Mouse (Mus musculus): ENCODE results near the gene Dlgap1. TPM values are rescaled to one million over a fixed set of nuclear protein-coding genes. Genes with fewer than 3 reads are reported as not detected.

The Dlgap1 gene
- 44.7 TPM for polyA plus RNA-seq (2014; fragmentation: Illumina TruSeq; extraction: RNeasy Lipid Tissue Mini Kit (QIAGEN cat#74804); ENCODE audit: low read depth, low replicate concordance)

DNA sequence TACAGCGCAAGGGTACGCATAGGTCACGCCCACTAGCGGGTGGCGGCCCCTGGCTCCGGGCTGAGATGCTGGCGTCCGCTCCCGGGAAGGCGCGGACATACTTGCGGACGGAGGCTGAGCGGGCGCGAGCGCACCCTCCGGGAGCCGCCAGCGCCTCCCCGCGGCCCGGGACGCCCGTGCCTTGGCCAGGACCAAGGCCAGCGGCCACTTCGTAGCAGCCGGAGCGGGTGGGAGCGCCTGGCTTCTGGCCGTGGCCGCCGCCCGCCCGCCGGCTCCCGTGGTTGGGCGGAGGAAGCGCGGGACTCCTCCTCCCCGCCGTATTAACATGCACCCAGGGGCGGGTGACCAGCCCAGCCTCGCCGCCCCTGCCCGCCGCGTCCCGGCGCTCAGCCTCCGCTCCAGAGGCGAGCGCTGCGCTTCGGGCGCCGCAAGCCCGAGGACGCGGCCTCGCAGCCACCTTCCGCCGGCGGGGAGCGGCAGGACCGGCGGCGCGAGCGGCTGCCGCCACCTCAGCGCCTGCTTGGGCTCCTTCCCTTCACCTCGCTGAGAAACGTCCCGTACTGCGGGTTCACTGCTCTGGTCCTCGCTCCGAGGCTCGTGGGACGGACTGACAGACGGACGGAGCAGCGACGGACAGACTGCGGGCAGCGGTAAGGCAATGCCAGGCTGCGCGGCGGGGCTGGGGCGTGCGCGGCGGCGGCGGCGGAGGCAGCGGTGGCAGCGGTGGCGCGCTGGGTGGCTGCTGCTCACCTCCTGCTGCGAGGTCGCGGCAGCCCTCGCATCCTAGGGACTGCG, at the start of gene Dlgap1:
TSS of gene Dlgap1 (plus strand) at position 53 of the 795 bp plus-strand sequence.

GRCm38 (mm10) chr17:70853436-70853905, 884.6 kb downstream of the Dlgap1 start, which contains the start of gene Tgif1:
TSS of gene Tgif1 (minus strand) at chr17:70853546.

